Mouse (Mus musculus) frontal cortex, postnatal 36 days (tissue): Measurements from ENCODE around the gene Fars2.
"Not testable (repeated sequence)": the region's sequence is repeated elsewhere in the genome, so short reads cannot be mapped to it uniquely, and the experiment has no call there.

Source experiments
- DNase-seq, 2 experiments: peaks; one replicate each; pipeline ENCODE4 v3.0.0; 2022; ENCODE audit warnings: low spot score in 2 of 2

The Fars2 gene

GRCm38 (mm10) chr13:36367712-36368491, 250.7 kb downstream of the Fars2 start:
- DNase-seq = peak; percentile 60 to 75

GRCm38 (mm10) chr13:36368799-36369198, 251.6 kb downstream of the Fars2 start:
- peak in 1 of 2 experiments; percentile 19 for DNase-seq

GRCm38 (mm10) chr13:36369400-36369799, 252.2 kb downstream of the Fars2 start:
- no peak for DNase-seq

- DNase-seq = no peak
These were observed 266.0 kb downstream of the Fars2 start for GRCm38 (mm10) chr13:36383236-36383635.

- no peak for DNase-seq
These were observed 268.9 kb downstream of the Fars2 start for GRCm38 (mm10) chr13:36386074-36386473.

GRCm38 (mm10) chr13:36391936-36392335, 274.7 kb downstream of the Fars2 start:
- DNase-seq = peak; percentile 17 to 36

GRCm38 (mm10) chr13:36392666-36393065, 275.5 kb downstream of the Fars2 start:
- DNase-seq = no peak

- no peak for DNase-seq
These were observed 283.8 kb downstream of the Fars2 start for GRCm38 (mm10) chr13:36401011-36401410.

GRCm38 (mm10) chr13:36413276-36413675, 296.1 kb downstream of the Fars2 start:
- no peak for DNase-seq

GRCm38 (mm10) chr13:36415176-36415575, 298.0 kb downstream of the Fars2 start:
- no peak for DNase-seq

GRCm38 (mm10) chr13:36416546-36416945, 299.3 kb downstream of the Fars2 start:
- no peak for DNase-seq

- DNase-seq = no peak
These were observed 302.1 kb downstream of the Fars2 start for GRCm38 (mm10) chr13:36419357-36419756.

GRCm38 (mm10) chr13:36422446-36422845, 305.2 kb downstream of the Fars2 start:
- DNase-seq = no peak

GRCm38 (mm10) chr13:36425824-36426705, 308.9 kb downstream of the Fars2 start:
- DNase-seq = not testable (repeated sequence)

GRCm38 (mm10) chr13:36429500-36430189, 312.4 kb downstream of the Fars2 start:
- DNase-seq = no peak

- DNase-seq = no peak
These were observed 313.4 kb downstream of the Fars2 start for GRCm38 (mm10) chr13:36430420-36431114.

GRCm38 (mm10) chr13:36431974-36432518, 314.8 kb downstream of the Fars2 start:
- no peak for DNase-seq

- DNase-seq = peak in 1 of 2 experiments; percentile 29
These were observed 327.7 kb downstream of the Fars2 start for GRCm38 (mm10) chr13:36444748-36445423.

GRCm38 (mm10) chr13:36447947-36448346, 330.7 kb downstream of the Fars2 start:
- no peak for DNase-seq

GRCm38 (mm10) chr13:36448565-36448964, 331.4 kb downstream of the Fars2 start:
- no peak for DNase-seq

GRCm38 (mm10) chr13:36451437-36451836, 334.2 kb downstream of the Fars2 start:
- no peak for DNase-seq
